Mouse (Mus musculus) midbrain, embryonic 12.5 days (tissue): ENCODE data around the gene Slc25a13. TPM values are rescaled to one million over a fixed set of nuclear protein-coding genes. Genes with fewer than 3 reads are reported as not detected.

Experiments
- ATAC-seq: fragments of 200-750 bp; cut with Nextera tagmentation; 2 replicates; pipeline ENCODE4 v1.8.0; 2017; ENCODE audit warnings: low read depth, moderate TSS enrichment, moderate library complexity; ENCODE audit not compliant: low FRiP score
- H3K27ac ChIP-seq: fragments of 300-500 bp; sonication (generic); replicated peaks from 2 replicates; pipeline ENCODE4 v1.5.1; 2016; ENCODE audit warnings: mild to moderate bottlenecking
- H3K27me3 ChIP-seq: fragments of 300-500 bp; sonication (generic); 2 replicates; pipeline ENCODE4 v1.6.1; 2016; ENCODE audit warnings: mild to moderate bottlenecking
- H3K36me3 ChIP-seq: fragments of 300-500 bp; sonication (generic); 2 replicates; pipeline ENCODE4 v1.6.1; 2016
- H3K4me1 ChIP-seq: fragments of 300-500 bp; sonication (generic); 2 replicates; pipeline ENCODE4 v1.6.1; 2016
- H3K4me2 ChIP-seq: fragments of 300-500 bp; sonication (generic); replicated peaks from 2 replicates; pipeline ENCODE4 v1.6.1; 2016; ENCODE audit warnings: mild to moderate bottlenecking, moderate library complexity
- H3K4me3 ChIP-seq: fragments of 300-500 bp; sonication (generic); 2 replicates; pipeline ENCODE4 v1.5.1; 2016; ENCODE audit warnings: mild to moderate bottlenecking
- H3K9ac ChIP-seq: fragments of 300-500 bp; sonication (generic); replicated peaks from 2 replicates; pipeline ENCODE4 v1.6.1; 2016; ENCODE audit warnings: mild to moderate bottlenecking, moderate library complexity
- H3K9me3 ChIP-seq: fragments of 300-500 bp; sonication (generic); 2 replicates; pipeline ENCODE4 v1.6.1; 2016; ENCODE audit warnings: mild to moderate bottlenecking
- WGBS: fragments of 180-500 bp; shearing (Covaris S2); methylation state at CpG from one replicate; pipeline ENCODE4 v1.1.7; 2016; 5-methylcytosine and 5-hydroxymethylcytosine counted together
- polyA plus RNA-seq: library from polyadenylated mRNA; unstranded; fragments of >200 nt; fragmentation: Nextera tagmentation; extraction: Ambion mirVana; gene quantifications from 2 replicates; pipeline ENCODE4 v1.2.1, GENCODE M21; 2016

Gene Slc25a13
- polyA plus RNA-seq, 1 experiment from 2014 or later = 23.6 TPM

DNA sequence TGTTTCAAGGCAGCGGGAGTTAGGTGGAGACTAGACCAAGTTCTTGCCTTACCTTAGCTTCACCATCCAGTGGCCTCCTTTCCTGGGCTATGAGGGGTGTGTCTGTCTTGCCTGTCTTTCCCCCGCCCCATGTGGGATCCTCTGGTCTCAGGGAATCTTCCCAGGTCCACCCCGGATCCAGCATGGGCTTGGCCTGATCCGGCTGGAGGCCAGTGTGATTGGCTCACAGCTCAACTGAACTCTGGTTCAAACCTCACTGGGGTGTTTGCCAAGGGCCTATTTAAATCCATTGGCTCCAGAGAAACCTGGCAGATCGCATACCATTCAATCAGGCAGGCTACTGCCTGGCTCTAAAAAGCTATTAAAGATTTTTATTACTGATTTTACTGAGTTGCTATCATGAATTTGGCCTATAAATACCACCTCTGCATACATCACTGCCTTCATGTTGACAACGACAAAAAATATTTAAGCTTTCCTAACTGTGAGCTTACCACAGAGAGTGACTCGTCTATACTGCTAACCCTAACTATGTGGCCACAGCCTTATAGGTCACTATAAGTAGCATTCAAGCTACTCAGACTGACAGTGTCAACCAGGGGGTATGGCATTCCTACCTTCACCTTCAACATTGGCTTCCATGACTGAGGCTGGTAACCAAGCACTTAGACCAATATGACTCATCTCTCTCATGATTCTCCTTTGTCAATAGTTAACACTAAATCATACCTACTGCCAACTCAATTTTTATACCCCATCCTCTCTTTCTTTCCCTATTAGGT, 56.1 kb downstream of the Slc25a13 start:
- Histone ChIP-seq H3K4me1 (peaks cover 37% of the 10 kb centered on the region), H3K27me3 (0 out of 2 replicates have a peak, but pooled peaks cover 9% of the 10 kb centered on the region), H3K4me3 (no peak overlapping the region), H3K9me3 (no peaks in the 10 kb centered on the region), H3K27ac (no peak overlapping the region), H3K9ac (no peak overlapping the region), H3K36me3 (no peaks in the 10 kb centered on the region), H3K4me2 (no peak overlapping the region)
- WGBS = 88% methylated on average over 7 of the region's 7 CpGs
- ATAC-seq = no peak

DNA sequence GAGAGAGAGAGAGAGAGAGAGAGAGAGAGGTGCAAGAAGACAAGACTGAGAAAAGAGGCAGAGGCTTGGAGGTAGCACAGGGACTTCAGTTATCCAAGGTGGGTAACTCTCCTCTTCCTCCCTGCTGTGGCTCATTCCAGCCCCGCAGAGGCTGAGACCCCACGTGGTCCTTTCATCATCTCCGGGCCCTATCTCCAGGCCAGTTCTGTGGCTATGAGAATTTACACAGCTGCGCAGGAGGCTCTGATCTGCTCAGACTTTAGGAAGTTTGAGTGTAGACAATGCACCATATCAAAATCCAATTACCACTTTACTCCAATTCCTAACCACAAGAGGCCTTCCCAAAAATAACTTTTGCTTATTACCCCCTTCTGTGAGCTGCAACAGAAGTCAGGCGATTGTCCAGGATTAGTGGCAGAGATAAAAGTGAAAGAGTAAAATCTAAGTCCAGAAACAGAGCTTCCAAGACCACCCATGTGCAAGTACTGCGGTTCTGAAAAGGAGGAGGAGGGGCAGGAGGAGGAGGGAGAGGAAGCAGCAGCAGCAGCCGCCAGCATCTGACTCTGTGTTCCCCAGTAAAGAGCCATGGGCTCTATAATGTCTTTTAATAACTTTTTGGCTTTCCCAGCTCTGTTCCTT, 57.6 kb downstream of the Slc25a13 start:
- Histone ChIP-seq H3K27ac (no peak overlapping the region; the same call in 1 of the 2 replicates), H3K9me3 (no peaks in the 10 kb centered on the region), H3K4me1 (peaks cover 36% of the 10 kb centered on the region), H3K9ac (no peak overlapping the region), H3K36me3 (no peaks in the 10 kb centered on the region), H3K4me3 (no peak overlapping the region), H3K27me3 (0 out of 2 replicates have a peak, but pooled peaks cover 9% of the 10 kb centered on the region), H3K4me2 (peak overlapping the region; percentile 28)
- peak; percentile 58 for ATAC-seq
- WGBS = 4% methylated on average over 7 of the region's 7 CpGs

DNA sequence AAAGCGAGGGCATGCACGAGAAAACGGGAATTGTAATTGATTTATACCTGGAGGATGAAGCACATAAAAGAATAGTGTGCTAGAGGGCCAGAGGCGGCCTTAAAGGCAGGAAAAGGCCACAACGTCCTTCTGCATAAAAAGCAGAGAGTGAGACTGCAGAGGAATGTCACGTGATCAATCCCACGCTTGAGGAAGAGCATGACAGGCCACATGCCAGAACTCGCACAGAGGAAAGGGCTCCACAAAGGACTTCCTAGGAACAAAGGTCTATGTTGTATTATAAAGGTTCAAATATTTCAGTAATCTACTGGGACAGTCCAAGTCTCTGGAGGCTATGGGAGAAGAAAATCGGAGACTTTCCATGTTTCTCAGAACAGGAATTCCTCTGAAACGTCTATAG, 63.5 kb downstream of the Slc25a13 start:
- H3K4me2 ChIP-seq = no peak overlapping the region
- 85% methylated on average over 10 of the region's 10 CpGs for WGBS

DNA sequence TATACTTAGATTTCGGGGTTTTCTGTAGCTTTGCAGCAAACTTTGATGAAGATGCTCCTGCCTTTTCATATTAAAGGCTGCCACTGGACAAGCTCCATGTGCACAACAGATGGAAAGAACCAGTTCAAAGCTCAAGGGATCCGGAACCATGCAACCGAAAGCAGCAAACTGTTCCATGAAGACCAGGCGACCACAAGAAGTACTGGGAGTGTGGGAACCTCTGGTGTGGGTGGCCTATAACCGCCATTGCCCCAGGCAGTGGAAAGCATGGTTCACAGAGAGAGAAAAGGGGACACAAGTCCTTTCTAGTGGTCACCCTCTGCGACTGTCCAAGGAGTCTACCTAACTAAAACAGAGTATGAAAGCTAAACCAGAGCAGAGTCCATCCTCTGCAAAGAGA, 66.2 kb downstream of the Slc25a13 start:
- Histone ChIP-seq H3K36me3 (no peaks in the 10 kb centered on the region; the same call in 1 of the 2 replicates), H3K27ac (no peak overlapping the region), H3K4me3 (no peak overlapping the region), H3K9me3 (no peaks in the 10 kb centered on the region), H3K4me2 (no peak overlapping the region), H3K9ac (no peak overlapping the region), H3K4me1 (no peaks in the 10 kb centered on the region), H3K27me3 (no peaks in the 10 kb centered on the region)
- no peak for ATAC-seq
- 91% methylated on average over 6 of the region's 6 CpGs for WGBS

More for the DNA sequence above, 63.5 kb downstream of the Slc25a13 start:
- no peaks in the 10 kb centered on the region for H3K4me1 ChIP-seq
- no peaks in the 10 kb centered on the region for H3K36me3 ChIP-seq
- no peaks in the 10 kb centered on the region for H3K9me3 ChIP-seq
- no peak overlapping the region for H3K4me3 ChIP-seq
- no peaks in the 10 kb centered on the region for H3K27me3 ChIP-seq
- no peak overlapping the region for H3K27ac ChIP-seq
- no peak overlapping the region for H3K9ac ChIP-seq
- no peak for ATAC-seq

DNA sequence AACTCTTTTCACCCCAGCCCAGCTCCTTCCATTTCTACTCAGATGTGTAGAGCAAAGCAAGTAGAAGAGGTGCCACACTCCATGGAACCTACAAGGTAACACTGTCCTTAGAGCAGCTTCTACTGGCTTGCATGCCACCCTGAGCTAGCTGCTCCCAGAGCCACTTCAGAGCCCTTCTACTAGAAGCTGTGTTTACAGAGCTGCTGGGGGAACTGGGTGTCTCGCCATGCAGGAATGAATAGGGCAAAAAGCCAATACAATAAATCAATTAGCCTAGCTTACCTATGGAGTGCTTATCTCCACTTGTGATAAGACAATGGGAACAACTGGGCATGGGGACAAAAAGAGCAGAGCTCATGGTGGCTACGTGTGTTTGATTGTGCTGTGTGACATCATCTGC, 67.2 kb downstream of the Slc25a13 start:
- no peaks in the 10 kb centered on the region for H3K27me3 ChIP-seq
- 80% methylated on average over 2 of the region's 2 CpGs for WGBS
- no peaks in the 10 kb centered on the region; the same call in 1 of the 2 replicates for H3K36me3 ChIP-seq

DNA sequence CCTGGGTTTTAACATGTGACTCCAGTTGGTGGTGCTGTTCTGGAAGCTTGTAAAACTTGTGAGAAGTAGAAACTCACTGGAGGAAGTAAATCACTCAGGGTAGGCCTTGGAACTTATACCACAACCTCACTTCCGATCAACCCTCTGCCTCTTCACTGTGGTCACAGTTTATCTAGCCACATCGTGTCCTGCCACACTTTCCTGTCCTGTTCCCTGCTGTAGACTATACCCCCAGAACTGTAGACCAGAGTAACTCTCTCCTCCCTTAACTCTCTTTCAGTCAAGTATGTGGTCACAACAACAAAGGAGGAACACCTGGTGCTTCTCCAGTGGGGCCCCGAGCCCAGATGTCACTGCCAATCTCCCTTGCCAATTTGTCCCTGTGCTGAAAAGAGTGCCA, 67.6 kb downstream of the Slc25a13 start:
- Histone ChIP-seq H3K9ac (no peak overlapping the region), H3K9me3 (no peaks in the 10 kb centered on the region), H3K27me3 (no peaks in the 10 kb centered on the region), H3K4me2 (no peak overlapping the region), H3K36me3 (no peaks in the 10 kb centered on the region; the same call in 1 of the 2 replicates), H3K4me3 (no peak overlapping the region), H3K27ac (no peak overlapping the region), H3K4me1 (no peaks in the 10 kb centered on the region)
- no peak for ATAC-seq
- WGBS = 92% methylated on average over 3 of the region's 3 CpGs

More for the DNA sequence above, 67.2 kb downstream of the Slc25a13 start:
- ATAC-seq = no peak
- no peak overlapping the region for H3K4me2 ChIP-seq
- H3K27ac ChIP-seq = no peak overlapping the region
- no peaks in the 10 kb centered on the region for H3K9me3 ChIP-seq
- no peaks in the 10 kb centered on the region for H3K4me1 ChIP-seq
- no peak overlapping the region for H3K9ac ChIP-seq
- H3K4me3 ChIP-seq = no peak overlapping the region

DNA sequence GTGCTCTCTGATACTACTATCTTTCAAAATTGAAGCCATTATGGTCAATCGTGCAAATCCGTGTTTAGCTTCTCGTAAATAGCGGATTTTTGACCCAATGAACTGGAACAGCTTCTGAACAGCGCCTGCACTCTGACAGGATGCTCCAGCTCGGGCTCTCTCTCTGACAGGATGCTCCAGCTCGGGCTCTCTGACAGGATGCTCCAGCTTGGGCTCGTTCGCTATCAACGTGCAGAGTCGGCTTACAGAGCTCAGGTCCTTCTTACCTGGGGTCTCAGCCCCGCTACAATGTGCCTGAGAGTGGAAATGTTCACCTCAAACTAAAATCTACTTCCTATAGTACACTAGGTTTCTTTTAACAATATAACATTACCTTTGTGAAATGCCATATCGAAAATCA, 71.6 kb downstream of the Slc25a13 start:
- no peak for ATAC-seq
- Histone ChIP-seq H3K4me3 (no peak overlapping the region), H3K9ac (no peak overlapping the region), H3K36me3 (no peaks in the 10 kb centered on the region; the same call in 1 of the 2 replicates), H3K27me3 (no peaks in the 10 kb centered on the region), H3K27ac (no peak overlapping the region), H3K4me2 (no peak overlapping the region), H3K4me1 (no peaks in the 10 kb centered on the region), H3K9me3 (no peaks in the 10 kb centered on the region)
- WGBS = 86% methylated on average over 13 of the region's 13 CpGs

DNA sequence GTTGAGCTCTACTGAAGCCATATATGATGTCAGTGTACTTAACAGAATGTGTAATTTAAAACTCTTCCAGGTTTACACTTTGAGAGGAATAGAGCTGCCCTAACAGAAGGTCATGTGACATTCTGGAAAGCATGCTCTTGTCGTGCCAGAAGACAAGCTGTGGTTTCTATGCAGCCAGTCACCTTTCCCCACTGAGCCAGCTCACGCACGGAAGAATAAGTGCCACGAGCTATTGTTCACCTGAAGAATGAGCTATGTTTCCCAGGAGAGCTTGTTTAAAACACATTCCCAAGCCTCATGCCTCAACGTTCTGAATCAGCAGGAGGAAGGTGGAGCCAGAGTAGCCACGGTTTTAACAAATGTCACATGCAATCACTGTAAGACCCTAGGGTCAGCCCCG, 73.4 kb downstream of the Slc25a13 start:
- Histone ChIP-seq H3K27ac (no peak overlapping the region), H3K4me3 (no peak overlapping the region), H3K9me3 (no peaks in the 10 kb centered on the region), H3K9ac (no peak overlapping the region), H3K36me3 (no peaks in the 10 kb centered on the region; the same call in 1 of the 2 replicates), H3K27me3 (no peaks in the 10 kb centered on the region), H3K4me1 (no peaks in the 10 kb centered on the region), H3K4me2 (no peak overlapping the region)
- ATAC-seq = no peak
- WGBS = 63% methylated on average over 7 of the region's 7 CpGs

DNA sequence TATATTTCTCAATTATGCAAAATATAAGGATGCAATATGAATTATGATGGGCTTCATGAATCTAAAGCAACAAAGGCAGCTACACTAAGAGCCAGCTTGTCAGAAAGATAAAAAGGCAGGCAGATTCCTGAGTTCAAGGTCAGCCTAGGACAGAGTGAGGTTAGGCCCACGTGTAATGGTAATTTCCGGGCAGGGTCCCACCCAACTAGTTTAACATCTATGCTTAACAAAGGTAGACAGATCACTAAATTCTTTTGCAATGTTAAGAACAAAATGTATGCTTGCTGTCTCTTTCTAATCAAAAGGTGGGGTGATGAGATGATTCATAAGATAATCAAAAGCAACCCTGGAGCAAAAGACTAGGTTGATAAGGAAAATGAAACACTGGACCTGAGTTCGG, 76.6 kb downstream of the Slc25a13 start:
- Histone ChIP-seq H3K9ac (no peak overlapping the region), H3K27ac (no peak overlapping the region), H3K4me1 (no peaks in the 10 kb centered on the region), H3K27me3 (no peaks in the 10 kb centered on the region), H3K4me3 (no peak overlapping the region), H3K36me3 (no peaks in the 10 kb centered on the region), H3K4me2 (no peak overlapping the region), H3K9me3 (peaks cover 4% of the 10 kb centered on the region)
- no peak for ATAC-seq
- 97% methylated on average over 3 of the region's 3 CpGs for WGBS

DNA sequence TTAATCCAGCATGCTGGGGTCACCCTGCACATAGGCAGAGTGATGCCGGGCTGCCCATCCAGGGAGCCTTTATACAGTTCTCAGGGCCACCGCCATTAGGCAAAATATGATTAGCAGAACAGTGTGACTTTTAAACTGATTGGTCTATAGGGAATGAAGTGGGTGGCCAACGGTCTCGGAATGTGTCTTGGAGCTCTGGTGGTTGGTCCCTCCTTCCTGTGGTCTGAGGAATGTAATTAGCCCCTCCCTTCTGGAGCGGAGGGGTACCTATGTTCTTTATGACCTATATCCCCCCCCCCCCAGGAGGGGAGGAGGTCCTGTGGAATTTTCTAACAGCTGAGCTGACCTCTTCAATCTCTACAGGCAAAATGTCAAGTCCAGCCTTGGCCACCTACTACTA, 77.9 kb downstream of the Slc25a13 start:
- ATAC-seq = no peak
- Histone ChIP-seq H3K36me3 (no peaks in the 10 kb centered on the region), H3K9me3 (peaks cover 4% of the 10 kb centered on the region), H3K4me1 (no peaks in the 10 kb centered on the region), H3K27ac (no peak overlapping the region), H3K27me3 (no peaks in the 10 kb centered on the region), H3K4me3 (no peak overlapping the region), H3K4me2 (no peak overlapping the region), H3K9ac (no peak overlapping the region)
- WGBS = 94% methylated on average over 5 of the region's 5 CpGs

DNA sequence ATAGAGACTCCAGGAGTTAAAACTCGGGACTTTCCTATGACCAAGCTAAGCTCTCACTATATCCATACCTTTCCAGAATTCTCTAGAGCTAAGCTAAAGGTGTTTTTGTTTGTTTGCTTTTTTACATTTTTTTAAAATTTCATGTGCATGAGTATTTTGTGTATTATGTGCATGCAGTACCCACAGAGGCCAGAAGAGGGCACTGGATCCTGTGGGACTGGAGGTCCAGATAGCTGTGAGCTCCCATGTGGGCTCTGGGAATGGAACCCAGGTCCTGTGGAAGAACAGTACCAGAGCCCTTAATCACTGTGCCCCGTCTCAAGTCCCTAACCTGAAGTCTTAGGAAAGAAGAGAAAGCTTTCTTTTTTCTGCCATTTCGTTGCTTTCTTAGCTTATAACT, 80.2 kb downstream of the Slc25a13 start:
- Histone ChIP-seq H3K27ac (no peak overlapping the region), H3K27me3 (no peaks in the 10 kb centered on the region), H3K36me3 (no peaks in the 10 kb centered on the region), H3K4me3 (no peak overlapping the region), H3K4me1 (no peaks in the 10 kb centered on the region), H3K9me3 (peaks cover 4% of the 10 kb centered on the region), H3K4me2 (no peak overlapping the region), H3K9ac (no peak overlapping the region)
- no peak for ATAC-seq
- 88% methylated on average over 3 of the region's 3 CpGs for WGBS

DNA sequence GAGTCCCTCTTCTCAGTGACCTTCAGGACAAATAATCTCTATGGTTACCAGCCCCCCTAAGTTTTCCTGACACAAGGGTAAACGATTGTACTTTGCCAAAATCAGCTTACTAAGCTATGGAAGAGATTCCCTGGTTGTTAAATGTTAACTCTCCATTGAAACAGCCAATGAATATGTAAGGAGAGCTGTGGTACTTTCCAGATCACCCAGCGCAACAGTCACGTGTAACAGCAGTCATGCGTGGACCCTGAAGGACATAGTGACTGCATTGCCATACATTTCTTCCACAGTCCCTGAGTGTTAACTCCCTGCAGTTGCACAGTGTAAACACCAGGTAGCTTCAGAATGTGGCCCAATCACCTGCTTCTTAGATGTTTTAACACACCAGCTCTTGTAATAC, 82.0 kb downstream of the Slc25a13 start:
- ATAC-seq = no peak
- Histone ChIP-seq H3K36me3 (no peaks in the 10 kb centered on the region), H3K9ac (no peak overlapping the region), H3K27me3 (no peaks in the 10 kb centered on the region), H3K27ac (no peak overlapping the region), H3K9me3 (peaks cover 4% of the 10 kb centered on the region), H3K4me3 (no peak overlapping the region), H3K4me1 (no peaks in the 10 kb centered on the region), H3K4me2 (no peak overlapping the region)
- WGBS = 82% methylated on average over 4 of the region's 4 CpGs
